Mouse (Mus musculus) spleen, postnatal 4 days (tissue): Measurements from ENCODE around the gene C1ra.
"Not testable (repeated sequence)": the region's sequence is repeated elsewhere in the genome, so short reads cannot be mapped to it uniquely, and the experiment has no call there.

ENCODE experiments used
- DNase-seq, 2 experiments: peaks; one replicate each; pipeline ENCODE4 v3.0.0; 2022; ENCODE audit warnings: low spot score in 2 of 2

Gene C1ra

DNA sequence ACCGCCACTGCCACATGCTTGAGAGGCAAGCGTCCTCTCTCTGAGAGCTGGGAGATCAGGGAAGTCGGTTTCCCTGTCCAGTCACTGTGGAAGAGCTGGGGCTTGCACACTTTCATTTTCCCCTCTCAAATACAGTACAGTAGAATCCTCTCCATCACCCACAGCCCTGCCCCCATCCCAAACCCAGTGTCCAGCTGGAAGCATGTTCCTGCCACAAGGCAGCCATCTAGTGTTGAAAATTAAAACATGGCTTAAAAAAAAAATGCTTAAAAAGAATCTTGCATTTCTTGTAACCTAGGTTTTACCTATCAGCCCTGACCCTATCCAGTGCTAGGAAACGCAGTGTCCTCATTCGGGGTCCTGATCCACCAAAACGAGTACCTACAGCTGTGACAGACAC is 32.3 kb downstream of the C1ra start:
- no peak for DNase-seq

DNA sequence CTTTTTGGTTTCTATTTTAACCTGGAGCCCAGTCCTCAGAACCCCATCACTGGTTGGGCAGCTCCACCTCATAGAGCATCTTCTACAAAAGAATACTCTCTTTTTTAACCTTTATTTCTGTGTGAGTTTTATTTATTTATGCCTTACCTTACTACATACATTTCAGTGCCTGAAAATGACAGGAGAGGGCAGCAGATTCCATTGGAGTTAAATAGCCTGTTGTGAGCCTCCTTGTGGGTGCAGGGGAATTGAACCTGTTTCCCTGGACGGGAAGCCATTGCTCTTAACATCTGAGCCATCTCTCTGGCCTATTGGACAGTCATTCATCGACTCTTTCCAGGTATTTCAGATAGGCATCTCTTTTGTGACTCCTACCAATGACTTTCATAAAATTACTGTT is 33.2 kb downstream of the C1ra start:
- no peak for DNase-seq

DNA sequence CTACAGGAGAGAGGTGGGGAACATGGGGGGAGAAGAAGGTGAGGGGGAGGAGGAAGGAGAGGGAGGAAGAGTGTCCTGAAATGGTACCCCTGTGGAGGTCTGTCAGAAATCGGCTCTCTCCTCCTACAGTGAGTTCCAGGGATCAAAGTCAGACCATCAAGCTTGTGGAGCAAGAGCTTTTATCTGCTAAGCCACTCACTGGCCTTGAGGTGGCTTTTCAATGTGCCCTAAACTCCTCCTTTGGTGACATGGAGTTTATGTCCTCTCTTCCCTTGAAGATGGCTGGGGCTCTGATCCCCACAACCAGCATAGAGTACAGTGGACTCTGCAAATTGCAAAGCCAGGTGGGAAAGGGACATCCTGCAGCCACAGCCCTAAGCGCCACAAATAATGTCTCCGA is 35.8 kb downstream of the C1ra start:
- not testable (repeated sequence) for DNase-seq

DNA sequence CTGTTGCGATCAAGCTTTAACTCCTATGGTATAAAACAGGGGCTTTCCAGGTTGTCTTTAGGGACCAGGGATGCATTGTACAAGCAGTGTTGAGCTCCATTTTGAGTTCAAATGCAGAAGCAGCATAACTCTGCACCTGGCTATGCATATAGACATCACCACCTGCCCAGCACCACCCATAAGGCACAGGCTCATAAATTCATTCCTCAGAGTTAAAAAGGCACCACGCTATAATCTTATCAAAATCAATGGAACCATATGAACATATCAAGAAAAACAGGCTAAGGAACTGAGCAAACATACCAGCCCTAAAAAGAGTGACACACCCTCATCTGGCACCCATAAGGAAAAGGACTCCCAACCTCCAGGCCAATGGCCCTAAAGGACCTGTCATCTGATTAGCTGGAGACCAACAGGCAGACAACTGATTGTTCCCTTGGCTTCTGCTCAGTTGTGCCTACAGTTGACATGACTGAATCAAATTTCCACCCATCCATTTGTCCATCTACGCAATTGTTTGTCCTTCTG is 36.9 kb downstream of the C1ra start:
- no peak for DNase-seq

DNA sequence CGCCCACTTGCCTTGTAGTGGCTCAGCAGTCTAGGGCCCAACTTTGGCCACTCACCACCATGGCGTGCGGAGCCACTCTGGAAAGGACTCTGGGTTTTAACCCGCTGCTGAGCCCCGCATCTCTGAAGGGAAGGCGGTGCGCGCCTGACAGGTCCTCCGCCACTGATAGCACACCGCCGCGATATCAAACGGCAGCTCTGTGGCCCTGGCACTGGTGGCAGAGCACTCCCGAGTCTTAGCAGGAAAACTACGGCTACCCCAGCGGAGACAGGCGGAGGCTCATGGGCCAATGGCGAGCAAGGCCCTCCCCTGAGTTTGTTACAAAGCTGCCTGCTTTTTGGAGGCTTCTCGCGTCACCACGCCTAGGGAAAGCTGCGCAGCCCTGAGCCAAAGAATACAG is 40.6 kb downstream of the C1ra start:
- no peak for DNase-seq

DNA sequence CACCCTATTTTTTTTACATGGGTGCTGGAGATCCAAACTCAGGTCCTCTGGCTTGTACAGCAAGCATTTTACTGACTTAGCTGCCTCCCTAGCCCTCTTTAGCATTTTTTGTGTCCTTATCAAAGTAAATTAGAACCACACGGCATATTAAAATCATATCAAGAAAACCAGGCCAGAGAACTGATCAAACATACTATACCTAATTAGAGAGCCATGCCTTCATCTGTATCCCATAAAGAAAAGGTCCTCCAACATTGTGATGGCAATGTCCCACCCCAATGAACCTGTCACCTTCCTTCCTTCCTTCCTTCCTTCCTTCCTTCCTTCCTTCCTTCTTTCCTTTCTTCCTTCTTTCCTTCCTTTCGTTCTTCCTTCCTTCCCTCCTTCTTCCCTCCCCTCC is 43.8 kb downstream of the C1ra start:
- DNase-seq, result not testable (repeated sequence)

DNA sequence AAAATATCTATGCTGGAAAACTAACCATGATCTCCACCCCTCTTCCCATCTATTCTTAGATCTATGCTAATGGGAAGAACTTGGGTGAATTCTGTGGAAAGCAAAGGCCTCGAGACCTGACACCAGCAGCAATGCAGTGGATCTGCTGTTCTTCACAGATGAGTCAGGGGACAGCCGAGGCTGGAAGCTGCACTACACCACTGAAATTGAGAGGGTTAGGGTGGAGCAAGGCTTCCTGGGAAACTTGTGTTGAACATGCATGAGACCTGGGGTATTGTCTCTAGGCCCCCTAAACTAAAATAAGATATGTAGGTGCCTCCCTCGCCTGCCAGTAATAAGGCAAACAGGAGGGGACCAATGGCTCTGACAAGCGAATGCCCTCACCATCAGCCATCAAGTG is 49.0 kb downstream of the C1ra start:
- DNase-seq, result not testable (repeated sequence)

DNA sequence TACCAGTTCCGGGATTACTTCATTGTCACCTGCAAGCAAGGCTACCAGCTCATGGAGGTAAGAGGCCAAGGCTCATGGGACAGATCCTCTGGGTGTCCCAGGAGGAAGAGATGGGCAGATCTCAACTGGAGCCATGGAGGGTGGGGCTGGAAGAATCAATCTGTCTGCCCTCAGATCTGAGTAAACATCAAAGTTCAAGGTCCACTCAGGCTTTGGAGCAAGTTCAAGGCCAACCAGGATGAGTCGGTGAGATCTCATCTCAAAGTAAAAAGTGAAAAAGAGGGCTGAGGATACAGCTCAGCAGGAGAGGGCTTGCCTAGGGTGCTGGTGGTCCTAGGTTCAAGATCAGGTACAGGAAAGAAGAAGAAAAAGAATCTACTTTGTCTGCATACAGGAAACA is 49.4 kb downstream of the C1ra start:
- DNase-seq, result not testable (repeated sequence)

DNA sequence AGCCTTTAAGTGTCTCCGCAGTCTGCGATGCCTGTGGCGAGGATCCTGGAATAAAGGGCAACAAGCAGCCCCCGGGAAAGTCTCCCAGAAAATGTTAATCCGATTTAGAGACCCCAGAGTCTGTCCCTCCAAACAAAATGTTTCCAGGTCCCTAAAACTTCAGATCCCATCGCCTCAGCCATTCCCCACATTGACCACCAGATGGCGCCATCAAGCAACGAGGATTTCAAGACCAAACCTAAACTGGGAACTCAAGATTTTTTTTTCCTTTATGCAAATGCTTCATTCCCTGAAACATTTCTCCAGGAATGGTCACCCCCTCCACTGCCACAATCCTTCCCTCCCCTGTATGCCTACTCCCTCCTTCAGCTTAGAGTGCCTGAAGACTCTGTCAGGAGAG is 57.8 kb downstream of the C1ra start, which contains the start of gene C1rb:
Gene C1rb, plus strand, starts transcription at position 269 of the 400 bp plus-strand sequence.
- DNase-seq, result peak; percentile 39 to 82
